Mouse (Mus musculus) myocyte (in vitro differentiated cells): ENCODE data around the gene Lpar3.

Source experiments
- CEBPB ChIP-seq: IDR thresholded peaks from 2 replicates; pipeline ENCODE4 v1.6.1; 2011; ENCODE audit warnings: mild to moderate bottlenecking, moderate library complexity; ENCODE audit not compliant: poor library complexity, insufficient read depth, severe bottlenecking
- E2F4 ChIP-seq: IDR thresholded peaks from one replicate; pipeline ENCODE4 v1.6.1; 2011; ENCODE audit warnings: mild to moderate bottlenecking, control low read depth, moderate library complexity; ENCODE audit not compliant: insufficient read depth
- MAX ChIP-seq: IDR thresholded peaks from one replicate; pipeline ENCODE4 v1.6.1; 2011; ENCODE audit warnings: low read depth, mild to moderate bottlenecking, control low read depth
- MYOD1 ChIP-seq, 3 experiments: IDR thresholded peaks; one replicate each; pipeline ENCODE4 v1.6.1; 2011; ENCODE audit warnings: control low read depth in 2 of 3, low read depth in 2 of 3, mild to moderate bottlenecking in 2 of 3, moderate library complexity in 1 of 3; ENCODE audit not compliant: insufficient read length in 2 of 3, control insufficient read depth in 1 of 3
- POLR2A ChIP-seq: IDR thresholded peaks from one replicate; pipeline ENCODE4 v1.6.1; 2011; ENCODE audit warnings: low read depth, mild to moderate bottlenecking, control low read depth, moderate library complexity; ENCODE audit not compliant: insufficient read length
- POLR2AphosphoS2 ChIP-seq: IDR thresholded peaks from one replicate; pipeline ENCODE4 v1.6.1; 2011; ENCODE audit warnings: low read depth, control low read depth; ENCODE audit not compliant: insufficient read length
- SRF ChIP-seq: IDR thresholded peaks from one replicate; pipeline ENCODE4 v1.6.1; 2011; ENCODE audit warnings: low read depth; ENCODE audit not compliant: control insufficient read depth, insufficient read length
- TCF12 ChIP-seq: IDR thresholded peaks from one replicate; pipeline ENCODE4 v1.6.1; 2011; ENCODE audit warnings: mild to moderate bottlenecking, control low read depth; ENCODE audit not compliant: poor library complexity, insufficient read depth, severe bottlenecking
- TCF3 ChIP-seq: IDR thresholded peaks from one replicate; pipeline ENCODE4 v1.6.1; 2011; ENCODE audit warnings: low read depth, control low read depth; ENCODE audit not compliant: insufficient read length
- USF1 ChIP-seq: IDR thresholded peaks from one replicate; pipeline ENCODE4 v1.6.1; 2011; ENCODE audit warnings: low read depth, mild to moderate bottlenecking, control low read depth, moderate library complexity

DNA sequence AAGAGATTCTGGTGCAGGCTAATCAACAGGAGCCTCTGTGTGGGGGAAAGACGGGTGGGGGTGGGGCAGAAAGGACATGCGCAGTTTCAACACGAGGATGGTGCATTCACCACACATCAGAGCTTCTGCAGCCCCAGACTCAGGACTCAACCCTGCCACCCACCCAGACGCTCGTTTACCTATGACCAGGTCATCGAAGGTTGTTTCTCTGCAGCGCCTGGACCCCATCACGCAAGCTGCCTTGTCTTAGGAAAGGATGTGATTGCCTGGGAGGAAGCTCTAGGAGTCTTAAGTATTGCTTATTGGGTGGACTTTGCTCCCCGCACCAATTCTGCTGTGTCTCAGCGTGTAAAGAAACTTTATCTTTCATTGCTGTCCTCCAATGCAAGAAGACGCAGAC is 40.1 kb downstream of the Lpar3 start:
- TF ChIP-seq POLR2A (no peak), TCF3 (no peak), TCF12 (no peak), CEBPB (no peak), USF1 (no peak), MAX (no peak), MYOD1 (IDR thresholded peaks at IDR 0.05; ENCODE audit: control insufficient read depth in 1 of 3, insufficient read length in 2 of 3, low read depth in 2 of 3) (no peak), POLR2AphosphoS2 (no peak), SRF (no peak), E2F4 (no peak)
